Mouse (Mus musculus) olfactory bulb, adult 2 months (tissue): ENCODE measurements around the gene Asxl2.

ENCODE experiments used
- CTCF ChIP-seq: fragments of 200-500 bp; IDR thresholded peaks from 2 replicates; pipeline ENCODE4 v1.5.1; 2012; ENCODE audit warnings: low read depth, mild to moderate bottlenecking, low read length, moderate library complexity; ENCODE audit not compliant: insufficient read depth
- POLR2A ChIP-seq: fragments of 200-500 bp; IDR thresholded peaks from 2 replicates; pipeline ENCODE4 v1.6.1; 2012; ENCODE audit warnings: mild to moderate bottlenecking, low read depth, low read length, moderate library complexity; ENCODE audit not compliant: insufficient read depth

GRCm38 (mm10) chr12:3389394-3389793 lies 37.3 kb upstream of the Asxl2 start:
- no peak for TF ChIP-seq POLR2A
- no peak for TF ChIP-seq CTCF
